Mouse (Mus musculus): ENCODE measurements around the gene Glis3.

The Glis3 gene

DNA sequence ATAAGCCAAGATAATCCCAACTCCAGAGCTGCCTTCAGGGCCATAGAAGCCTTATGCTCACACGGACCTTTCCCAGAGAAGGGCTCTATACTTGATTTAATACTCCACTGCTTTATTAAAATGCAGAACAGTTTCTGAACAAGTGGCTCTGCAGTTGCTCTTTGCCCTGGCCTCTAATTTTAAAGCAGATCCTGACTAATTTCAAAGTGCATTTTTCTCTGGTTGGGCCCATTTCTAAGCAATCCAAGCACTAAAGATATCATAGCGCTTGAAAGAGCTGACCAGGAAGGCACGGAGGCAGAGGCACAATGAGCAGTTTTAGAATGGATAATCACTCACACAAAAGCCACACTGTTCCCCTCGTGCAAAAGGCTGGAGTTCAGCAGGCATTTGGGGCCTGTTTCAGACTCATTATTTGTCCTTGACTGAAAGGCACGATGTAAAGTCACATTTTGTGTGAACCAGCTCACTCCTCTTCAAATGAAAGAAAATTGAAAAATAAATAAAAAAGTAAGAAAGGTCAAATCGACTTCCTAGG lies 202.5 kb downstream of the Glis3 start:
- DNase-seq (ENCODE audit: low spot score): no peak

DNA sequence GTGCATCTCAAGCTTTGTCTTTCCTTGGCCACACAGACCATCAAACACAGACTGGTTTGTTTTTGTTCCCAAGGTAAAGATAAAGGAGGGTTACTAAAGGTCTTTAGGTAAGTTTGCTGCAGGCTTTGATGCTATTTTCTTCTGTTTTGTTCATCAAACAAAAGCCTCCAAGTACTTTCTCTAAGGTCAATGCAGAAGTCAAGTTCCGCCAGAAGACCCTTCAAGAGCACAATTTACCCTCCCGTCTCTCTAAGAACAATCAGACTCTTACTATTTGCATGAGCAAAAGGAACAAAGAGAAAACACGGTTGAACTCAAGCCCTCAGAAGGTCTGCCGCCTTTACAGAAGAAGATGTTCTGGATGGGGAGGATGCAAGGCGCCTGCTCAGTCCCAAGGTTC lies 206.3 kb downstream of the Glis3 start:
- DNase-seq (ENCODE audit: low spot score): no peak

DNA sequence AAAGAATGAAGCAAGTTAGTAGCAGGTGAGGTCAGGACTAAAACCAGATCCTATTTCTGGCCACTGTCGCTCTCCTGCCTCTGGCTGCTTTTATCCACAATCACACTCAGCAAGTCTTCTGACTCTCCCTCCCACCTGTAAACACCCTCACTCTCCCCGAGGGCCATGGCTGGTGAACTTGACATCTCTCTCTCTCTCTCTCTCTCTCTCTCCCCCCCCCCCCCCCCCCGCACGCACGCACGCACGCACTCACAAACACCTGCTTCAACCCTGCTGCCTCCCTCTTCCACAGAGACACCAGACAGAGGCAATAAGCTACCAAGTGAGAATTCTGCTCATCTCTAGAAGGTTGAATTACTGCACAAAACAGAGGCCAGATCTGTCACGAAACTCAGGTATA lies 208.7 kb downstream of the Glis3 start:
- no peak for DNase-seq (ENCODE audit: low spot score)

DNA sequence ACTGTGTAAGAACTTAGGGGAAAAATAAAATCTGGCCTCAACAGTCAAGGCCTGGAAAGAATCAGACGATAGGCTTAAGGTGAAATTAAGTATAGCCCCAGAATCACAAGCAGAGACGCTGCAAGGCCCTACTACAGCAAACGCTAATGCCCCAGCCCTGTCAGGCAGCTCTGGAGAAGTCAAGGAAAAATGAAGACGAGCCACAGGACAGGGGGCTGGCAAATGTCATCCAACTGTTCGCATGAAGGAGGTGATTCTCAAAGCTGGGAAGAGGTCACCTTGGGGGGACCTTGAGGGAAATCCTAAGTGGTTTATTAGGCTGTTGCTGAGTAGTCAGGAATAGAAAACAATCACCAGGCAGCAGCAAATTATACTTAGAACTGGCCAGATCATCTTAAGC lies 214.1 kb downstream of the Glis3 start:
- DNase-seq (ENCODE audit: low spot score): no peak

DNA sequence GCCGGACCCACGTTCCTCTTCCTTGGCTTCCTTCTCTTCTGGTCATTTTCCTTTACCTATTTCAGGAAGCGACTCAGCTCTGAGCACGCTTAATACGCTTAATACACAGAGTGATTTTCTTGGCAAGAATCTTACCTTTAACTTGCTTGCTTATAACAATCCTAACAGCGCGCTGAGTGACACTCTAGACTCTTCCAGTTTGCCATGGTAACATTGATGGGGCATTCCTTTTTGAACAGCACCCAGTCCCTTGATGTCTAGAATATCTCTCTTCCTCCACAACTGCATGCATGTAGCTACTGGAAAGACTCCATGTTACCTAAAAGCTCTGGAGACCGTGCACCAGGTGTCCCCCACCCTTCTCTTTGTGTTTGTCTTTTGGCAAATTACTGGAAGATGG lies 225.5 kb downstream of the Glis3 start:
- DNase-seq (ENCODE audit: low spot score): no peak

DNA sequence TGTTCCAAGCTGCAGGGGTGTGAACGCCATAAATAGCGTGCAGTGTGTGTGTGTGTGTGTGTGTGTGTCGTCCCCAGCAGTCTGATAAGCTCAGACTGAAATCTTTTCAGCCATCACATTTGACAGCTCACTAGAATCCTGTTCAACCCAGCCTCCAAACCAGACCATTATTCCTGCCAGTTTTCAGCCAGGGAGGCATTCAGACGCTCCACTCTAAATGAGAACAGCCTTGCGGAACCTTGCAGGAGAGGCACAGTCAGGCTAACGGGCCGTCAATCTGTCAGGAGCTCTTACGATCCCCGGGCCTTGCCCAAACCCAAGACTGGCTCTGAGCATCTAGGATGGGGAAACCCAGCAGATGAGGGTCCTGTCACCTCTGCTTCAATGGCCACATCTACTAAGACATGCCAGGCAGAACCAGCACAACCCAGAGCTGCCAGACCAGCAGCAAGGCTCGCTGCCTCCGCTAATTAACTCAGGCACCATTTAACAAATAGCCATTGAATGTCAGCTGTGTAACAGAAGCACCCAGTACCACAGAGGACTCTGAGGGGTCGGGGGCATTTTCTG lies 226.8 kb downstream of the Glis3 start:
- DNase-seq (ENCODE audit: low spot score): no peak

DNA sequence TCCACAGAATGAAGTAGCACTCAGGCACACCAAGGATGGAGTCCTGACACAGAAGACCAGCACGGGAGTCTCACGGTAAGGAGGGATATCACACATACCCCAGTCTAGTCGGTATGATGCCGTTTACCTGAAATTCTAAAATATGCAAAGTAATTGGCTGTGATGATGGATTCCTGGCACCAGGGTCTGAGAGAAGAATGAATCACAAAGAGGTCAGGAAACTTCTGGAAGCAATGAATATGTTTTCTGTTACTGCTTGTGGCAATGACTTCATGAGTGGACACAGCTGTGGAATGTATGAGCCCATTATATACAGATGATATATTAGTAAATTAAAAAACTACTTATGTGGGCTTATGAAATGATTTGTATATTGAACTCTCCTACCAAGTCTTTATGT lies 231.1 kb downstream of the Glis3 start:
- no peak for DNase-seq (ENCODE audit: low spot score)

DNA sequence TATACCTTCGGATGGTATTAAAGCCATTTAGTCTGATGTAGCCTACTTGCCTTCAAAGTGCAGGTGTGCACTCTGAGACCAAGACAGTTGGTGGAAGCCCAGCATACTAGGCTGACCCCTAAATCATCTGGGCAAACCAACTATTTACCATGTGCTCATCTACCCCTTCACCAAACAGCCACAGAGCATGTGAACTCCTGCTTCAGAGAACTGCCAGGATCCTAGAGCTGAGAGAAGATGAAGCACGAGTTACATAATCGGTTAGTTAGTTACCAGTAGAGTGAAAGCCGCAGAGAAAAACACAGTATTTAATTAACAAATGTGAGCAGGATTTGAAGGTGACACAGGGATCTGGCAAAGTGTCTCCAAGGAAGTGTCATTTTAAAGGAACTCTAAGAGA lies 237.7 kb downstream of the Glis3 start:
- no peak for DNase-seq (ENCODE audit: low spot score)

DNA sequence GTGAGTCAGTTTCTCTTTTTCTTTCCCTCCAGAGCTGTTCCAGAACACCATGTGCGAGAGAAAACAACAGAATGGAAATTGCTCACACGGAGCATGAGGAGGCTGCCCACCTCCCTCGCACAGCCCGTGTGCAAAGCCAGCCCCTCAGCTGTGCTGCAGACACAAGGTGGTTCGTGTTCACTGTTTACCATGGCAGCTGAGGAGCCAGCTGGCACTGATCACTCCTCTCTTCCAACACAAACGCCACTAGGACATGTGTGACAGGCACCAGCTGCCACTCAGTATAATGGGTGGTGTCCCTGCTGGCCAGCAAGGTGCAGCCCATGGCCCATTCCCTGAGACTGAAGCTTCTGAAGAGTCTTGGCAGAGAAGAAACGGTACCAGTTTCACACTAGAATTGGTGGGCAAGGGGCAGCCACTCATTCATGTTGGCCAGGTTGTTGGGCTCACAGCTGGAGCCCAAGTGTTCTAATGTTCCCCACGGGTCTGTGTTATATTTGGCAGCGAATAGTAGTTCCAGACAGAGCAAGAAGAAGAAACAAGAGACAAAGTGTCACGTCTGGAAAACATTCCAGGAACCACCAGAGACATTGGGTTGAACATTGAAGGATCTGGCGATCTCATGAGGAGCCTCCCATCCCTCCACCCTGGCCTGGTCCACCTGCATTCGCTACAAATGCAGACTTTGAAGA lies 243.3 kb downstream of the Glis3 start:
- DNase-seq (ENCODE audit: low spot score): no peak

DNA sequence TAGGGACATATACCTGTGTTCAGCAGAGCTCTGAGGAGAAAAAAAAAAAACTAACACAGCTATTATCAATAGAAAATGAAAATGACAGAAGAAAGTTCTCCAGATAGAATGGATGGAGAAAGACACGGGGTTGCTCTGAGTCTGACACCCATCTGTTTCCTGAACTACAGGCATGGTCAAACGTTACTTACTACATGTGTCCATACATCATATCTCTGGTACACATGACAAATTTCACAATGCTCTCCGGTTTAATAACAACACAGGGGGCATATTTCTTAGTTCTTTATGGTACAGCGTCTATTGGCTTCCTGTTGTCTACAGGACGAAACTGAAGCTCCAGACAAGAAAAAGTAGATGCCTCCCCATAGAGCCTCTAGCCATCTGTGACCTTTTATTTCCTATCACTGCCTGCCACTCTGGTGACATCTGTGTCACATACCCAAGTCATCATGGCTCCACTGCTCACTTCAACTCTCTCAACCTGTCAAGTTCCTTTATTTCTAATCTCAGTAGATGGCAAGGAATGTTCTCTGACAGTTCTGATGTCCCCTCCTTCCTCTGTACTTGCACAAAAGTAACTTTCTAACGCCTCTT lies 251.6 kb downstream of the Glis3 start:
- no peak for DNase-seq (ENCODE audit: low spot score)

DNA sequence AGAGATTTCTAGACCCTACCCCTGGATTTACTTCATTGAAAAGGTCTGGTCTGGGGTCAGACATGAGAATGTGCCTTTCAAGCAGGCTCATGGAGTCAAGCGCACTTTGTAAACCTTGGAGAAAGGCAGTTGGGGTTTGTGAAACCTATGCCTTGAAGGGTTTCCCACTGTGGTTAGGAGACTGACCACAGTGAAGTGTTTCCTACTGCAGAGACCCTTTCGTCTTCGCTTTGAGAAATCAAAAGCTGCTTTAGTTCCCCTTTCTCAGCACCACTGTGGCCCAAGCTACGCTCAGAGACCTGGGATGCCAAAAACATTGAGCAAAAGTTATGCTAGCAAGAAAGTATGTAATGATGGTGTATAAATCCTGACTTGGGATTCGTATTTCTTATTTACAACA lies 255.7 kb downstream of the Glis3 start:
- DNase-seq (ENCODE audit: low spot score): no peak

DNA sequence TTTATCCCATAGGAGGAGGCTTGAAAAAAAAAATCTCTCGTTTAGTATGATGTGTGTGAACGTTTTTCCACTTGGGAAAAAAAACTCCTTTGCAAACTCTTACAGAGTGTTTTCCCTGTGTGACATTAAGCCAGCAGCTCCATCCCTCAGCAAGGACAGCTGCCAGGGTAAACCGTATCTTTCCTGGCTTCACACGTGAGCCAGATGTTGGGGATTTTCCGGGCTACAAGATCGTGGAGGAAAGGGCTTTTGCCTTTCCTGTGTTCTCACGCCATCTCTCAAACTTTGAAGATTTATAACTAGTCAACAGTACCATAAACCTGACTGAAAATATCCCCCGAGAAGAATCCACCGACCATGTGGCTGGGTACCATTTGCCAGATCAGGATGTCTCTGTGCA lies 256.9 kb downstream of the Glis3 start:
- no peak for DNase-seq (ENCODE audit: low spot score)

DNA sequence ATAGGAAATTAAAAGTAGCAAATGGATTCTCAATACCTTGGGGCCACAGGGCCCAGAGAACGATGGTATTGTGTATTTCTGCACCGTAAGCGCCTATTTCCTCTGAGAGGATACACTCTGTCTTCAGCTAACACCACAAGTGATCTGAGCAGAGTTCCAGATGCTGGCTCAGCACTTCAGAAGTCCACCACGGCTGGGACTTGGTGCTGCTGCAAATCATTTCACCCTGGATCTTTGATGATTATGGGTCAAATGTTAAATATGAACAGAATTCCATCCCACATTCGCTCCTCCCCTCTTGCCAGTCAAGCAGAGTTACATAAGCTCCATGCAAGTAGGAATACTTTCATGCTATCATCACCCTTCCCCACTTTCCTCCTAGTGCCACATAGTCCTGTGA lies 263.8 kb downstream of the Glis3 start:
- DNase-seq (ENCODE audit: low spot score): no peak

DNA sequence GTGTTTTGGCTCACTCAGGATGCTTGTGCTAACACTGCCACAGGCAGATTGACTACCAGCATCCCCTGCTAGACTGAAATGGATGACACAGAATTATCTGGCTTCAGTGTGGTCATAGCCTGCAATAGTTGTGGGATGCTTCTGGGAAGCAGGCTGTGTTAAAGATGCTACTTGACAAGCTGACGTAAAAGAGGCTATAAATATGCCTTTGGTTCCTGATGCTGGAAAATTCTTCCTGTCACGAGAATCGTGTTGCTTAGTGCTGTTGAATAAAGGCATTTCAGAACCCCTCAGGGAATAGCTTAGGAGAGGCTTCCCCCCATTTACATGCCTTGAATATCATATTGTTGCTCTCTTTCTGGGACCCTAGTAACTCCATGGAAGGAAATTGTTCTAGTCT lies 271.1 kb downstream of the Glis3 start:
- no peak for DNase-seq (ENCODE audit: low spot score)

DNA sequence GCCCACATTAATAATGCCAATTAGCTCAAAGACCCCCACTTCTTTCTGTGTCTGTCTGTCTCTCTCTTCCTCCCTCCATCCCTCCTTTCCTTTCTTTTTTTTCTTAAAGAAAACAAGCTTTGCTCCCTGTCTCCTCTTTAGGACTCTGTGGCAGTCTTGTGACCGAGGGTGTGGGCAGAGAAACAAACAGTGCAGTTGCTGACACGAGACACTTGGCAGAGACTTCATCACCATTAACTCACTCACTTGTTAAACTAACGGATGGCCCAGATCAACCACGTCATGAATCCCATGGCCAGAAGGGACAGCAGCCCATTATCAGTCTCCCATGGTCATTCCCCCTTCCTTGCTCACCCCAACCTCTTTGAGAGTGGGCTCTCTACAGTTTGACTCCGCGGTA lies 276.9 kb downstream of the Glis3 start:
- DNase-seq (ENCODE audit: low spot score): no peak

DNA sequence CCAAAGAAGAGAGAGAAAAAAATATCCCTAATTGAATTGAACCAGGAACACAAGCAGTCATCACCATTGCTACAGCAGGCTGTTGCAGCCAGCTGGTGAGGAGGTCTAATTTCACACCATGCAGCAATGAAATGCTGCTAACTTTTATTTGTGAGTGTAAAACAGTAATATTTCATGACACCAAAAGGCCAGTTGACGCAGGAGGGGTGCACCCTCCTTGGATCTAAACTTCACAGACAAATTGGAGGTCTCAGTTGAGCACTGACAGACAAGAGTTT lies 284.4 kb downstream of the Glis3 start:
- DNase-seq (ENCODE audit: low spot score): no peak

DNA sequence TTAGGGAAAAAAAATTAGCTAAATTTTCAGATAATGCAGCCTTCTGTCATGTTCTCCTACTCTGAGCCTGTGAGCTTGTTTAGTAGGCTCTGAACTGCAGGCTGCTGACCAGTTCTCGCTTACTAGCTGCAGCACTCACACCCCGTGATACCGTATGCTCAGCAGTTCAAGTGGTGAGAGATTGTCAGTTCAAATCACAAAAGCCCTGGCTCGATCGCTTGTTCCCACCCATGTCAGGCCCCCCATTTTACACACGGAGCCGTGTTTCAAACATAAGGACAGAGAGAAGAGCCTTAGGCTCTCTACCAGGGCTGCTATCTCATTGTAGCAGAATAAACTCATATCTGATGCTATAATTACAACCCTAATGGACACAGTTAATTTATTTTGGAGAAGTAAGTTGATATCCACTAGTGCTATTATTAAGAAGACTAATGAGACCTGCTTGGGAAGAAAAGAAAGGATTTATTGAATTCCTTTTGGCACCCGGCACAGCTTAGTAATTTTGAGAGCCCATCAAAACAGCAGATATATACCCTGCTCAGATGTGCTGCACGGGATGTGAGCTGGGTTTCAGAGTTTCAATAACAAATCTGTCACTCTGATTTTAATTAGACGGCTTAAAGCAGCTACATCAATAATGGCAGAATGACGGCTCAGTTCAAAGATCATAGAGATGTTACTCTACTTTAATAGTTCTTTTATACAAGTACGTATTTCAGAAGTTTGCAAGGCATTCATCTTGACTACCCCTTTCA lies 284.9 kb downstream of the Glis3 start:
- no peak for DNase-seq (ENCODE audit: low spot score)

DNA sequence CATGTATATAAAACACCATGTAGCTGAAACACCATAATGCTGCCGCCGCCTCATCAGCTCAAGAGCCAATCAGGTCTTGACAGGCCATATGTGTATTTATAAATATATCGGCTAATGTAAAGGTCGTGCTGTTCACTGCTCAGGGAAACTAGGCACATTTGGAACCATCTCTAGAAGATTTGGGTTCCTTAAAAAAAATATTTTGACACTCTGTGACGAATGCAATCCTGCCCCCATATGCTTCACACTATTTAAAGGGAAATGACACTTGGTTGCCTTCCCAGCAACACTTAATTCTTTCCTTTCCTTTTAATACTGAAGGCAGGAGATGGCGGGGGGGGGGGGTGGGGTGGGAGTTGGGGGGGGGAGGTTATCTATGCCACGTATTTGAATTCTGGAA lies 286.1 kb downstream of the Glis3 start:
- DNase-seq (ENCODE audit: low spot score): no peak

DNA sequence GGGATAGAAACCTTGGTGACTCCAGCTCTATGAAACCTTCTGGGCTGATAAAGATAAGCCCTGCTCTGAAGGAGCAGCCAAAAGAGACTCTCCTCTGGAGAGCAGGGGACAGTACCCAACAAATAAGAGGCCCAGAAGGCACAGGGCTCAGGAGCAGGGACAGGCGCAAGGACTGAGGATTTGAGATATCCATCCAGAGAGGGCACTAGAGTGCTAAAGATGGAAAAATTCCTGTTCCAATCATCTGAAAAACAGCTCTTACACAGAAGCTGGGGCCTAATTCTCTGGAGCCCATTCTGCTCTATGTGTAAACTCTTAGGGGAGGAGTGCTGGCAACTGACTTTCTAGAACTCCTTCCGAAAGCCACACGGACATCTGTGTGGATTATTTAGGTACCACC lies 287.0 kb downstream of the Glis3 start:
- no peak for DNase-seq (ENCODE audit: low spot score)

DNA sequence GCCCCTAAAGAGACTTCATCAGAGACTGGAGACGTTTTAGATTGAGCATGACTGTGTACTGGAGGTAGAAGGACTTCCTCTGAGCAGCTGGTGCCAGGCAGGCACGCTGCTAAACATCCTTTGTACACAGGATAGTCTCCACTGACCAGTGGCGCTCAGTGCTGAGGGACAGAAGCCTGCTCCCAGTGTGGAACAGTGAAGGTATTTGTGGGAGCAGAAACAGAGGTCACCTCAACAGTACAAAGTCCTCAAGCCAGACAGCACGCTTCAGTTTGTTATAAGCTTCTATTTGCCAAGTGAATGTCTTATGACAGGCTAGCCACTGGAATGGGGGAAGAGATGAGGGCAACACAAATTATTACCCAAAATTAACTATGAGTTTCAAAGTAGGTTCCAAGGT lies 289.0 kb downstream of the Glis3 start:
- no peak for DNase-seq (ENCODE audit: low spot score)

DNA sequence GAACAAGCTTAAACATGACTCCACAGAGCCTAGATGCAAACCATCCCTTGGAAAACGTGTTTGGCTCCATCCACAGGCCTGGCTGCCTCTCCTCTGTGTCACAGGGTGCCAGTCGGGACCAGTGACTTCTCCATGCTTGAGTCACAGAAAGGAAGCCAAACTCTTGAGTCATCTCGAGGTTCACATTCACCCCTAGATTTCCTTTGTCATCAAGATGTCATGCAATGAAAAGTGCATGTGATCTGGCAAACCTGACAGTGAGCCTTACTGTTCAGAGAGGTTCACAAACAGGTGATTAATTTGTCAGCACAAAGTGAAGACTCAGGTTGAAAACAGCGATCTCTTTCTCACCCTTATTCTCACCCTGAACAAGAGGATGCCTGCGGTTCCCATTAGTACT lies 290.7 kb downstream of the Glis3 start:
- DNase-seq (ENCODE audit: low spot score): no peak

DNA sequence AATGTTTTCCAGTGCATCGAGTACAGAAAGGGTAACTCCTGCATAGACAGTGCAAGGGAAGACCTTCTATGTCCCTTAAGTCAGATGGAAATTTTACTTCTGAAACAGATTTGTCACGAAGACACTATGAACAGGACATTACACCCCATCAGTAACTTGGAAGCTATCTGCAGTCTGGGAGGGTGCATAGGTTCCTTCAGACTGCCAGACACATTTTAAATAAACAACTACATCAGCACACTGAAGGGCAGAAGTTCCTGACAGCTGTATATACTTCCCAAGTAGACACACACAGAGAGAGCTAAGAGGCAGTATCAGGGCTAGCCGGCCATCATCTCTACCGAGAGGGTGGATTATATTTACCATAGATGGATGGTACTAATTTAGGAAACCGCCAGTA lies 296.5 kb downstream of the Glis3 start:
- DNase-seq (ENCODE audit: low spot score): no peak

DNA sequence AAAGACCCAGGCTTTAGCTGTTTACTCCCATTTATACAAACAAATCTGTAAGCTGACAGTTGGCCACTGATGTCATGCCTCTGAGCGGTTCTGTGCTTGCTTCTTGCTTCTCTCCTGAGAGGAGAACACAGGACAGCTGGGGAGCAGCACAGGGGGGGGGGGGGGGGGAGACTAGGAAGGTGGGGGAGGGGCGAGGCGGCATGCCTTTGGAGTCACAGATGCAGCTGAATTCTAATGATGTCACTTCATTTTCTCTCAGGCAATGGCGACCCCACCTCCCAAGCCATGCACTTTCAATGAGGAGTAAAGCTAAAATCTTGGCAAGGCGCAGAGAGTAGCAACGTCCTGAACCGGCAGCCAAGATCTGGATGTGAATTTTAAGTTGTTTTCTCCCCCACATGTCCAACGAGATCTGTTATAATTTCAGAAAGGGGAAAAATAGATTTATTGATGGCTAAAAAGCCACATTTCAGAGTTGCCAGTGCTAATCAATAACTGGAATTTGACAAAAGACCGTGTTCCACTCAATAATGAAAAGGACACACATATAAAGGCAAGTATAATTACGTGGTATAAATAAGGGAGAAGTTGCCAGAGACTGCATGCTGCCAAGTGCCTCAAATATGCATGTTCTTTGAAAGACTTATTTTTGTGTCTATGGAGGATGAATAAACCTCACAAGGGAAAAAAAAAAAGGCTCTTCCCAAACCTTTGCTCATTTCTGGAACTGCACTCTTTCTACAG lies 297.5 kb downstream of the Glis3 start:
- DNase-seq (ENCODE audit: low spot score): no peak
